ENCODE assay signal across 9 mouse cellular contexts in the genomic region with DNA sequence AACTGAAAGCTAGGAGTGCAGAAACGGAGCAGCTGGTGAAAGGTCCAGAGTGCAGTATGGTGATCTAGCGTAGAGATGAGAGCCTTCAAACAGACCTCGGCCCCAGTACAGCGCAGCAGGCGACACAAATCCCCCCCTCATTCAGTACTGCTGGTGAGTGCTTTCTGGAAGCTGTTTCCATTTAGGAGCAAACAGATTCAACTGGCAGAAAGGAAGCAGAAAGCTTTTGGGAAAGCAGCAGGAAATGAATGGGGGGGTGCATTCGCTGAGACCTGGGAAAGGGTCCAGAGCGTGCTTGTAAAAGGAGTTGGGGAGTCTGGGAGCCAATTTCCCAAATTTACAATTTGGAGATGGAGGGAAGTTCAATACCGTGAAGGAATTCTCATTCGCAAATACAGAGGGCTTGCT.
DNase-seq lines count a peak whose midpoint lies in the region; ATAC-seq and TF ChIP-seq lines count a peak whose summit lies in the region.
"Had no signal": no experiment of that assay in that cellular context is flagged by ENCODE, and none has a peak within 500 bp of the region (broad histone marks: within the 10 kb centered on the region; RNA-seq: fewer than 3 reads in every experiment).

No protein-coding gene starts in this region.

- no peaks in the 10 kb centered on the region for H3K27me3 ChIP-seq in cerebellum, adult 2 months (ENCODE audit: control insufficient read depth, insufficient read depth, low read length)
- no peaks in the 10 kb centered on the region for H3K27me3 ChIP-seq in kidney, adult 2 months (replicated peaks; ENCODE audit: control insufficient read depth, insufficient read depth, low read length)
- peaks cover 59% of the 10 kb centered on the region for H3K27me3 ChIP-seq in forebrain, embryonic 10.5 days (ENCODE audit: poor library complexity, severe bottlenecking)
- no peaks in the 10 kb centered on the region for H3K27me3 ChIP-seq in limb, embryonic 15.5 days

- DNase-seq in cerebellum, postnatal 14 days: peak; percentile 14 to 32
- DNase-seq in cerebellum, adult 2 months: no peak
- DNase-seq in kidney, postnatal 10 days: peak; percentile 46
- no peak for DNase-seq in kidney, adult 2 months
- DNase-seq in forebrain, embryonic 10.5 days (ENCODE audit: extremely low spot score, low spot score): no peak
- no peak for DNase-seq in thymus, postnatal 10 days (ENCODE audit: low spot score in 2 of 2)
- DNase-seq in left cerebral cortex, adult 9 months (ENCODE audit: low spot score in 2 of 2): no peak

- H3K9me3 ChIP-seq in forebrain, embryonic 10.5 days: no peaks in the 10 kb centered on the region
- H3K9me3 ChIP-seq in limb, embryonic 15.5 days: no peaks in the 10 kb centered on the region

- ATAC-seq in limb, embryonic 15.5 days (ENCODE audit: insufficient number of reproducible peaks, low FRiP score, low TSS enrichment, low read depth): peak; percentile 72

- no peaks in the 10 kb centered on the region for H3K36me3 ChIP-seq in kidney, adult 2 months (ENCODE audit: control insufficient read depth, insufficient read depth, low read length)
- H3K36me3 ChIP-seq in forebrain, embryonic 10.5 days (replicated peaks): no peaks in the 10 kb centered on the region
- no peaks in the 10 kb centered on the region for H3K36me3 ChIP-seq in limb, embryonic 15.5 days

- no peak overlapping the region for H3K27ac ChIP-seq in cerebellum, adult 2 months (ENCODE audit: insufficient read depth, low read length)
- H3K27ac ChIP-seq in kidney, adult 2 months (ENCODE audit: insufficient read depth, low read depth, low read length): no peak overlapping the region
- 0 out of 2 replicates have a peak overlapping the region, but pooled peaks have one; percentile 9 for H3K27ac ChIP-seq in forebrain, embryonic 10.5 days
- peak overlapping the region; percentile 76 for H3K27ac ChIP-seq in limb, embryonic 15.5 days

- H3K4me2 ChIP-seq in limb, embryonic 15.5 days: peak overlapping the region; percentile 36

- WGBS in cerebellum, adult 2 months: 5% methylated on average over 9 of the region's 9 CpGs
- WGBS in kidney, adult 2 months: 50% methylated on average over 9 of the region's 9 CpGs
- WGBS in forebrain, embryonic 10.5 days: 9% methylated on average over 9 of the region's 9 CpGs
- 25% methylated on average over 9 of the region's 9 CpGs for whole genome bisulfite sequencing in limb, embryonic 15.5 days

- TF ChIP-seq POLR2A in cerebellum, adult 2 months (IDR thresholded peaks at IDR 0.05; ENCODE audit: borderline replicate concordance, insufficient read depth, low read length): no peak
- no peak for TF ChIP-seq POLR2A in kidney, adult 2 months (IDR thresholded peaks at IDR 0.05; ENCODE audit: low read depth, low read length)

- H3K9ac ChIP-seq in limb, embryonic 15.5 days: no peak overlapping the region

- H3K4me3 ChIP-seq in cerebellum, adult 2 months (replicated peaks; ENCODE audit: insufficient read depth, low read depth, low read length): no peak overlapping the region
- H3K4me3 ChIP-seq in kidney, adult 2 months (ENCODE audit: insufficient read depth, low read depth, low read length): no peak overlapping the region
- no peak overlapping the region for H3K4me3 ChIP-seq in forebrain, embryonic 10.5 days
- peak overlapping the region; percentile 14; the same call in 1 of the 2 replicates for H3K4me3 ChIP-seq in limb, embryonic 15.5 days
- H3K4me3 ChIP-seq: myocyte had no signal

- no peaks in the 10 kb centered on the region for H3K4me1 ChIP-seq in cerebellum, adult 2 months (ENCODE audit: control insufficient read depth, insufficient read depth, low read length)
- H3K4me1 ChIP-seq in kidney, adult 2 months (ENCODE audit: control insufficient read depth, insufficient read depth, low read length): peaks cover 4% of the 10 kb centered on the region; the same call in 1 of the 2 replicates
- peaks cover 74% of the 10 kb centered on the region for H3K4me1 ChIP-seq in forebrain, embryonic 10.5 days
- H3K4me1 ChIP-seq in limb, embryonic 15.5 days: peaks cover 59% of the 10 kb centered on the region

- TF ChIP-seq CTCF in cerebellum, adult 2 months (IDR thresholded peaks at IDR 0.05; ENCODE audit: borderline replicate concordance, insufficient read depth, low read depth, low read length): no peak
- no peak for TF ChIP-seq CTCF in kidney, adult 2 months (conservative IDR thresholded peaks at IDR 0.05; ENCODE audit: insufficient read depth, insufficient read length, low read depth, low read length)

Comparison
In these comparisons a context has a peak if more than half of its experiments do, and no peak if none do; other contexts are left out.
1. DNase-seq: peak in cerebellum, postnatal 14 days (2 of 2) and kidney, postnatal 10 days (single experiment); none in cerebellum, adult 2 months (0 of 2), kidney, adult 2 months (single experiment), forebrain, embryonic 10.5 days (single experiment), thymus, postnatal 10 days (0 of 2) and left cerebral cortex, adult 9 months (0 of 2).
2. H3K27ac ChIP-seq: peak in forebrain, embryonic 10.5 days (single experiment) and limb, embryonic 15.5 days (single experiment); none in cerebellum, adult 2 months (single experiment) and kidney, adult 2 months (single experiment).